Mouse (Mus musculus) heart, postnatal 14 days (tissue): ENCODE measurements around the gene Slc35b1. TPM values are rescaled to one million over a fixed set of nuclear protein-coding genes. Genes with fewer than 3 reads are reported as not detected.

ENCODE experiments used
- DNase-seq, 2 experiments: peaks; one replicate each; pipeline ENCODE4 v3.0.0; 2021 to 2022
- intact Hi-C: fragments of 180-260 bp; cut with DNase I; formaldehyde crosslinking; loops from one replicate; pipeline ENCODE4 v1.15.1; 2025
- total RNA-seq, 2 experiments: library from RNA; stranded (reverse); gene quantifications; 2 replicates each; pipeline ENCODE4 v1.2.3; 2021

Slc35b1 gene
- total RNA-seq, 2 experiments from 2014 or later: 35.2 to 42.4 TPM

- intact Hi-C loops: no loop called here
- DNase-seq: no peak
Measured at GRCm38 (mm10) chr11:95358263-95358662, 26.2 kb upstream of the Slc35b1 start.

GRCm38 (mm10) chr11:95364388-95364787 lies 20.1 kb upstream of the Slc35b1 start:
- intact Hi-C loops: loop anchor here (10.0 kb wide), 1 partner anchor 250 kb away; no protein-coding TSS in a partner anchor

GRCm38 (mm10) chr11:95365596-95365995 lies 18.9 kb upstream of the Slc35b1 start:
- intact Hi-C loops: loop anchor here (5.0 to 10.0 kb wide), 2 partner anchors 43 to 251 kb away; no protein-coding TSS in a partner anchor
- DNase-seq: peak; percentile 87 to 93

More at GRCm38 (mm10) chr11:95364388-95364787, 20.1 kb upstream of the Slc35b1 start:
- no peak for DNase-seq

GRCm38 (mm10) chr11:95366280-95366897 lies 18.1 kb upstream of the Slc35b1 start:
- intact Hi-C loops: loop anchor here (5.0 to 10.0 kb wide), 2 partner anchors 44 to 252 kb away; no protein-coding TSS in a partner anchor
- peak; percentile 40 to 57 for DNase-seq

GRCm38 (mm10) chr11:95367011-95367735 lies 17.3 kb upstream of the Slc35b1 start:
- intact Hi-C loops: loop anchor here (5.0 to 10.0 kb wide), 2 partner anchors 45 to 252 kb away; no protein-coding TSS in a partner anchor
- no peak for DNase-seq

GRCm38 (mm10) chr11:95368231-95368823 lies 16.2 kb upstream of the Slc35b1 start:
- intact Hi-C loops: loop anchor here (5.0 to 10.0 kb wide), 2 partner anchors 46 to 254 kb away; no protein-coding TSS in a partner anchor
- DNase-seq: no peak

- DNase-seq: no peak
Measured at GRCm38 (mm10) chr11:95368871-95369270, 15.6 kb upstream of the Slc35b1 start.

GRCm38 (mm10) chr11:95369964-95370890 lies 14.3 kb upstream of the Slc35b1 start:
- intact Hi-C loops: loop anchor here (5.0 to 10.0 kb wide), 2 partner anchors 48 to 255 kb away; no protein-coding TSS in a partner anchor
- DNase-seq: peak; percentile 67 to 68

More at GRCm38 (mm10) chr11:95368871-95369270, 15.6 kb upstream of the Slc35b1 start:
- intact Hi-C loops: loop anchor here (5.0 to 10.0 kb wide), 2 partner anchors 47 to 254 kb away; no protein-coding TSS in a partner anchor

GRCm38 (mm10) chr11:95371182-95371581 lies 13.3 kb upstream of the Slc35b1 start:
- intact Hi-C loops: no loop called here
- no peak for DNase-seq

GRCm38 (mm10) chr11:95378926-95379325 lies 5.6 kb upstream of the Slc35b1 start:
- intact Hi-C loops: no loop called here
- DNase-seq: no peak

- DNase-seq: no peak
- intact Hi-C loops: no loop called here
Measured at GRCm38 (mm10) chr11:95379552-95379951, 4.9 kb upstream of the Slc35b1 start.

GRCm38 (mm10) chr11:95380711-95381110 lies 3.8 kb upstream of the Slc35b1 start:
- DNase-seq: no peak
- intact Hi-C loops: loop anchor here (5.0 kb wide), 2 partner anchors 43 to 68 kb away; partner anchors contain the start of genes Fam117a and Kat7

GRCm38 (mm10) chr11:95381146-95381545 lies 3.3 kb upstream of the Slc35b1 start:
- DNase-seq: no peak

GRCm38 (mm10) chr11:95383331-95383986 lies 1.0 kb upstream of the Slc35b1 start:
- intact Hi-C loops: loop anchor here (2.0 to 5.0 kb wide), 3 partner anchors 46 to 125 kb away; partner anchors contain the start of genes Fam117a and Kat7
- DNase-seq: peak; percentile 46 to 56

More at GRCm38 (mm10) chr11:95381146-95381545, 3.3 kb upstream of the Slc35b1 start:
- intact Hi-C loops: loop anchor here (5.0 kb wide), 2 partner anchors 44 to 69 kb away; partner anchors contain the start of genes Fam117a and Kat7

GRCm38 (mm10) chr11:95384004-95384318 lies 531 bp upstream of the Slc35b1 start:
- DNase-seq: no peak
- intact Hi-C loops: loop anchor here (1.0 to 5.0 kb wide), 3 partner anchors 47 to 137 kb away; partner anchors contain the start of genes Fam117a and Kat7

- DNase-seq: no peak
- intact Hi-C loops: loop anchor here (1.0 to 5.0 kb wide), 3 partner anchors 48 to 136 kb away; partner anchors contain the start of genes Fam117a and Kat7
Measured at GRCm38 (mm10) chr11:95384973-95385320, 455 bp downstream of the Slc35b1 start.

GRCm38 (mm10) chr11:95387354-95387753 lies 2.9 kb downstream of the Slc35b1 start:
- intact Hi-C loops: no loop called here

GRCm38 (mm10) chr11:95389006-95389405 lies 4.5 kb downstream of the Slc35b1 start:
- intact Hi-C loops: no loop called here
- no peak for DNase-seq

More at GRCm38 (mm10) chr11:95387354-95387753, 2.9 kb downstream of the Slc35b1 start:
- DNase-seq: no peak

- intact Hi-C loops: loop anchor here (10.0 kb wide), 1 partner anchor 274 kb away; the partner anchor contains the start of gene Phb
- DNase-seq: no peak
Measured at GRCm38 (mm10) chr11:95390420-95390819, 5.9 kb downstream of the Slc35b1 start.
